Mouse (Mus musculus) right cerebral cortex, postnatal 25 days (tissue): ENCODE measurements around the gene Sell.

Experiments used
- DNase-seq: peaks from one replicate; pipeline ENCODE4 v3.0.0; 2022

Gene Sell

DNA sequence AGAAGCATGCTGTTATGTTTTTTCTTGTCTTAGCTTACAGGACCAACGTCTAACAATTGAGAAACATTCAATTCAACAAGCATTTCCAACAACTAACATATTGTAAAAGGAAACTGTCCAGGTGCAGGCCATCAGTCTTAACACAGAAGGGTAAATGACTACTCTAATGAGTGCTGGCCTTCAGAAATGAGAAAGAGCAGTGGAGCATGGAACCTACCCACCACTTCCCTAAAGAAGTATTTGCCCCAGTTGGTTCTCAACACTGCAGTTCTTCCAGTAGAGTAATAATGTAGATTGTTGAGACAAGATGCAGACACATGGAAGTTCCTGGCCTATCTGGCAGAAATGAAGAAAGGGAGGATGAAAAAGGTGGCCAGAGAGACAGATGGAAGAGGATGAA, 14.7 kb downstream of the Sell start:
- DNase-seq = no peak

DNA sequence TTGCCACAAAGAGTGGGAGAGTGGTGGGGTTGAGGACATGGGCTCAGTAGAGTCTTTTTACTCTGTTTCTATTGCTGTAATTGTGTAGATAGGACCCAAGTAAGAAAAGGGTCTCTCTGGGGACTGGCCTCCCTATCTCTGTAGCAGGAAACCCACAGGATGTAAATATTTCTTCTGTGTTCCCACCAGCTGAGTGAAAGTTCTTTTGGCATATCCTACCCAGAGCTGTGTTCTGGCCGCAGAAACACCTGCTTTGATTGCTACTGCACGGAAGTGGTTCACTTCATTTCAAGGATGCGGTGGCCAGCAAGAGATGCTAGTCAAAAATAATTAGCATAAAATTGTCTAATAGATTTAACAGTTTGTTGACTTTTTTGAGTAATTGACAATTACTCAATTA, 15.2 kb downstream of the Sell start:
- DNase-seq = no peak

DNA sequence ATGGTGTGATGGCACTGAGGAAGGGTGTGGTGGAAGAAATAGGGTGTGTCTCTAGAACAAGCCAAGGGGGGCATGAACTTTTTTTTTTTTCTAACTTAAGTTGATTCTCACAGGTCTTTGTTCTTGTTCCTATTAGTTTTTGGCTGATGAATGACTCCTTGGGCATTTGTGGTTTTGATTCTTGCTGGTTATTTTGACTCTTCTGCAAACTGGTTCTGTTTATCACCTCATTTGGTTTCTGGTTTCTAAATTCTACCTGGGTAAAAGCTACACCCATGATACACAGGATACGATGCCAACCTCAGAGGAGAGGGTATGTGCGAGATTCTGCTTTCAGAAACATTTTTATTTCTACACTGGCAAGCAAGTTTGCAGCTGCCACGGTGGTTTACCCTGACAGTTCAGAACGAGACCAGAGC, 16.6 kb downstream of the Sell start:
- DNase-seq = no peak

DNA sequence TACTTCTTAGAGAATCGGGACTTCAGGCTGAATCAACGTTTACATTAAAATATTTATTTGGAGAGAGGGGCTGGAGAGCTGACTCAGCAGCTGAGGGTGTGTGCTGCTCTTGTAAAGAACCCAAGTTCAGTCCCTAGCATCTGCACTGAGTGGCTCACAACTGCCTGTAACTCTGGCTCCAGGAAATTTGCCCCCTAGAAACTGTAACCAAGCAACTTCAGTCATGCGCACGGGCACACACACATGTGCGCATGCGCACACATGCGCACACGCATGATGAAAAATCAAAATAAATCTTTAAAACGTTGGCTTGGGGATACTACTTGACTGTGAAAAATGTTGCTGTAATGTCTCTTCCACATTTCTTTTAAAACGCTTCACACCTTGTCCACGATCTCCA, 17.3 kb downstream of the Sell start:
- DNase-seq = no peak

DNA sequence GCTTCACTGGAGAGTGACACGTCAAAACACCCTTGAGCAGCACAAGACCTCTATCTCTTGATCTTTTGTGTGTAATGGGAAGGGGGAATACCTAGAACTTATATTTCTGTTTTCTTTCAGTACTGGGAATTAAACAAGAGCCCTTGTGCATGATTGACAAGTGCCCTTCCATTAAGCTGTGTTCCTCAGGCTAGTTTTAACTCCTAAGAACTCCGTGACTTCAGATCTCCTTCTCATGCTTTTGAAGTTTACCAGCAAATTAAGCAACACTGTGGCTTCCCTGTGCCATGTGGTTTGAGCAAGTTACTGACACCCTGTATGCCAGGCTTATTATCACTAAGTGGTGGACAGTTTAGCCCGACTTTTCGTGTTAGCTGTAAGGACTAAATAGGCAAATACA, 21.3 kb downstream of the Sell start:
- DNase-seq = no peak

DNA sequence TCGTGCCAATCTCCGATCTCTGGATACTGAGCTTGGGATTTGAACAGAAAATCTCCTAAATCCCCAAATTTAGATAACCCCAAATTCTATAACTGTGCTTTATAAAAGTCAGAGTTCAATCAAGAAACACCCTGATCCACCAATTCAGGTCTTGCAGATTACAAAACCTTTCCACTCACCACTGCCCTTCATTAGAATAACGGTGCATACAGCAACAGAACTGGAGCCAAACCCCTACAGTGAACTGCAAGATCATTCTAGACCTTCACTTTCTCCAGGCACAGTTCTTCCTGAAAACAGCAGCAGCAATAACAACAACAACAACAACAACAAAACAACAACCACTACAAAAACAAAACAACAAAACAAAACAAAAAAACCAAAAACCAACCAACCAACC, 25.0 kb downstream of the Sell start:
- no peak for DNase-seq

DNA sequence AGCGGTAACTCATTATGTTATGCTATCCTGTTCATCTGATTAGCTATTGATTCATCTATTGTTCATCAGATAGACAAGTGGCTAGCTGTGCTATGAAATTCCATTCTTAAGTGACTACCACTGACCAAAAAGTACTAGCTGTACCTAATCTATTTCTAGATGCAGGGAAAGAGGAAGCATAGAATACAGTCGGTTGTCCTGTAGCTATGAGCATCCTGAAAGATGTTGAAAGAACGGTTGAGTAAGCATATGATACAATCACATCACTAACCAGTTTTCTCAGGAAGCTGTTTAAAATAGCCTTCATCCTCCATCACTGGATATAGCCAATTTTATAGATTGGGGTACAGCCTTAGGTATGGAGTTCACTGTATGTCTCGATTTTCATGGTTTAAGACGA, 26.1 kb downstream of the Sell start:
- no peak for DNase-seq

DNA sequence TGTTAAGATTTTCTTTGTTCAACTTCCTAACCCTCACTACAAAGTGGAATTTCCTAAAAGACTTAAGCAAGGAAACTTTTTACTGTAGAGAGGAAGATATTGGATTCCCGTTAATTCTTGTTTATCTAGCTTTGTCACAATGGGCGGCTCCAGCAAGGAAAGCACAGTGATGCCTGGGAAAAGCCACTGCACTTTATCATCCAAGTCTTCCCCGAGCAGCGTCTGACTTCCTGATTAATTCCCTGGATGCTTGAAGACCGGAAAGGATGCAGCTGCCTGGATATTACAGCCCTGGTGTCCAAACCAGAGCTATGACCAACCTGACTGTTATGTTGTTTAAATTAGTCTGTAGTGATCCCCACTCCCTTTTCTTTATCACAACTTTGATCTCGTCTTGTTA, 35.0 kb downstream of the Sell start:
- DNase-seq = no peak

DNA sequence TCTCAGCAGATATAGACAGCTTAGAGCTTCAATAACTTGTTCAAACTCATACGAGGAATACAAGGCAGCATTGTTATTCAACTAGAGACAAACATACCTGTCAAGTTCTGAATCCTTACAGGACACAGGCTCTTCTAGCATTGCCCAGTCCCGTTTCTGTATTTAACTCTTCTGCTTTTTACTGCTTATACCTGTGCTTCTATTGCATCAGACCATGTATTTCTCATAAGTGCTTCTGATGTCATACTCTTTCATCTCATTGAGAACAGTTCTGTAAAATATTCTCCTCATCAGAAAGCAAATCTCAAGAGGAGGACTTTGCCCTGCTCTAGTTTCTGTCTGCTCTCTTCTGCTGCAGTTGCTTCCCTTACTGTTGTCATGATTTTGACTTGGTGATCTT, 36.1 kb downstream of the Sell start:
- no peak for DNase-seq

DNA sequence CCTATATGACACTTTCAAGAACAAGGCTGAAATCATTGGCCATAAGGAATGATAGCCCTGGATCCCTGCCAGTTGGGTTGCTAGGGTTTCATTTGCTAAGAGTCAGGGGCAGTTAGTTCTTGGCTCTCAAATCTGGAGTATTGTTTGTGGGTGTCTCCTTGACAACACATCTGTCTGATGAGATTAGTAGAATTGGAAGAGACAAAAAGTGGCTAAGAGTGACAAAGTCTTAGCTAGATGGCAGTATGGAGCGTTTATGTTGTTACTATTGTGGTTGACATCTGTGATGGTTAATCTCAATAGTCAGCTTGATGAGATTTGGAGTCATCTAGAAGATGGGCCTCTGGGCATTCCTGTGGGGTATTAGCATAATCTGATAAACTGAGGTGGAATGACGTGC, 36.6 kb downstream of the Sell start:
- no peak for DNase-seq

DNA sequence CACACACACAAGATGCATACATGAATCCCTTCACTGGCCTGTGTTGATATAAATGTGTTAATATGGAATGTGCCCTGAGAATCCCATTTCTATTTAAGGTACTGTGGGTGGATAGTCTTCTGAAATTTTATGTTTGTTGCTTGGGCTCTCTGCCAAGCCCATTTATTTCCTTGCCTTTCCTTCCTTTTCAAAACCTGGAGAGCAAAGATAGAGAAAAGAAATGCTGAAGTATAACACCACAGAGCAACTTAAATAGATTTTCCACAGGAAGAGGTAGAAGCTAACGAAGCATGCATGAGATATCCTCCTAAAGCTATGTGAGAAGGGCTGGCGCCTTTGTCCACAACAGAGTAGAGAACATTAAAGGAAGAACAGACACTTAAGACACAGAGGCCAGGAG, 48.0 kb downstream of the Sell start:
- DNase-seq = no peak

DNA sequence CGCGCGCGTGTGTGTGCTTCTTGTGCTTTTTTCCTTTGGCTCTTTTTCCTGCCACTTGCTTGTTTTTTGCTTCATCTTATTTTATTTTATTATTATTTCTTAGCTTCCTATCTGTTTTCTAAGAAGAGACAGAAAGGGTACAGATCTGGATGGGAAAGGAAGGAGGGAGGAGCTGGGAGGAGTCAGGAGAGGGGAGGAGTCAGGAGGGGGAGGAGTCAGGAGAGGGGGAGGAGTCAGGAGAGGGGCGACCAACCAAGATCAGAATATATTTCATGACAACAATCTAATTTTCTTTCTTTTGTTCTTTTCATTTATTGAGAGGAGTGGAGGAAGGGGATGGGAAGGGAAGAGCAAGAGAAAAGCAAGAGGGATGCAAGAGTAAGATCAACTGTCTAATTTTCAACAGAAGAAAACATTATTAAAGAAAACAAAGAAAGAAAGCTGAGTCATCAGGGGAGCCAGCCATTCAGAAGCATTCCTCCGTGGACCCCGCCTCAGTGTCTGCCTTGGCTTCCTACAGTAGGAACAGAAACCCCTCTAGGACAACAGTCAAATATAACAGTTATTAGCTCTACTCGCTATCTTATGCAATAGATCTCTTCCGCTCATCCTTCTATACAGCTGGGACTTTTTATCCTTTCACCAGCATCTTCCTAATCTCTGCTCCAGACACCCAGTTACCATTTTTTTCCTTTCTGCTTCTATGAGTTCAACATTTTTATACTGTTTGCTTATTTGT, 49.0 kb downstream of the Sell start:
- DNase-seq = no peak

DNA sequence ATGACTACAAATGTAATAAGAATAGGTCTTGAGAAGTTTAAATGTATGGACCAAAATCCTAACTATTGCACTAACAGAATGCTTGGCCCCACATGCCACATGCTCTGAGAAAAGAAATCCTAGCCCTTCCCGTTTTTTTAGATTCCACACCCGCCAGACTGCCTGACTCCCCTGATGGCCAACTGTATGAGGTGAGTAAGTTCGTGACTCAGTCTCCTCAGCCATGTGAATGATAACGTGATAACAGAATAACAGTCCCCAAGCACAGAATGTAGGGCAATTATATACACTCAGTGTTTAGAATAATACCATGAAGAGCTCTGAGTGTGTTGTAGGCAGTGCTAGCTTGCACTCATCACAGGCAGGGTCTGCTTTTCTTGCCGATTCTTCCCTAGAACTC, 52.5 kb downstream of the Sell start:
- no peak for DNase-seq

DNA sequence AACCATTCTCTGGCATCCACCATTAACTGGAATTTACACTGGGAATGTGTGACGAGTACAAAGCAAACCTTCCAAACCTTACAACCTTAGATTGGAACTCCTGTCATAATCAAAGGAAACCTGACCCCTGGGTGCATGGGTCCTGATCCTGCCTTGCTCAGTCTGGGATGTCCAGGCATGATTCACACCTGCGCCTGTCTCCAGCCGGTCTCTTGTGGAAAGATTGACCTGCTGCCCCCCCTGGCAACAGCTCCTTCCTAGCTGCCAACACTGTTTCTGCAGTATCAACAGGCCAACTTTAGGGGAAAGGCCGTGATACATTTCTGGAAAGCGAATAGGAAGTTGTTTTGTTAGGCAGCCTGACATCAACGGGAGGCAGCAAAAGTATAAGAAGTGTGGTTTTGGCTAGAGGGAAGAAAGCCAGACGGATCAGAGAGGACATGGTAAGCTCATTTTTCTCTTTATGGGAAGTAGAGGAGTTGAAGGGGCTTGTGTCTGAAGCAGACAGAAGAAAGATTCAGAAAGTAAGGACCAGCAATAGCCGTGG, 53.2 kb downstream of the Sell start, which contains the start of gene Selp:
Gene Selp (plus strand): TSS at position 318 of the 547 bp plus-strand sequence.
- DNase-seq = no peak

DNA sequence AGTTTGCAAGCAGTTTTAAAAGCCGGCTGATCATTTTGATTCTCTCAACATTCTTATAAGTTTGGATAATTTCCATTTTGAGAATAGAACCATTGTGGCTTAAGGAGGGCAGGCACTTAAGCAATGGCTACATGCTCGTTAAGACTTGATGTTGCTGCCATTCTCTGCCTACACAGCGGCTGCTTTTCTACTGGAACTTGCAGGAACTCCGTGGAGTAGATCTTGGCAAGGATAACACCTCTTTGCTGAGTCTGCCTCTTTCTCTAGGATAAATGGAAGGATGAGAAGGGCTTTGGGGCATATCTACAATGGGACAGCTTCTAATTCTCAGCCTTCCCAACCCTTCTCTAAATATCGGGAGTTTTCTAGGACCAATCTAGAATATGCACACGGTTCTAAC, 53.9 kb downstream of the Sell start:
- DNase-seq = no peak

DNA sequence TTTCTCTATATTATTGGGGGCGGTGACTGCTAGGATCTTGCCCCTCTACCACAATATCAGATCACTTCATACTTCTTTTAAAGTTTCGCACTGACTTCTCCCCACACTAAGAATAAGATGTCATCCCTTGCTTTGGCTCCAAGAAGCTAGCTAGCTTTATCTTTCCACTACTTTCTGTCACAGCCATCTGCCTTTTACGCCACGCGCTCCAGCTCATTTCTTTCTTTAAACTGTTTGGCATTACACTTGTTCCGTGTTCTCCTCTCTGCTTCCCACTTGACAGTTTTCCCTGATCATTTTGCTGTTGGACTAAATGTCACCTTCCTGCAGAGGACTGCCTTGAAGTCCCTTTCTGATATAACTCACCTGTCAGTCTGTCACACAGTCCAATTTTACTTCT, 56.1 kb downstream of the Sell start:
- DNase-seq = no peak

DNA sequence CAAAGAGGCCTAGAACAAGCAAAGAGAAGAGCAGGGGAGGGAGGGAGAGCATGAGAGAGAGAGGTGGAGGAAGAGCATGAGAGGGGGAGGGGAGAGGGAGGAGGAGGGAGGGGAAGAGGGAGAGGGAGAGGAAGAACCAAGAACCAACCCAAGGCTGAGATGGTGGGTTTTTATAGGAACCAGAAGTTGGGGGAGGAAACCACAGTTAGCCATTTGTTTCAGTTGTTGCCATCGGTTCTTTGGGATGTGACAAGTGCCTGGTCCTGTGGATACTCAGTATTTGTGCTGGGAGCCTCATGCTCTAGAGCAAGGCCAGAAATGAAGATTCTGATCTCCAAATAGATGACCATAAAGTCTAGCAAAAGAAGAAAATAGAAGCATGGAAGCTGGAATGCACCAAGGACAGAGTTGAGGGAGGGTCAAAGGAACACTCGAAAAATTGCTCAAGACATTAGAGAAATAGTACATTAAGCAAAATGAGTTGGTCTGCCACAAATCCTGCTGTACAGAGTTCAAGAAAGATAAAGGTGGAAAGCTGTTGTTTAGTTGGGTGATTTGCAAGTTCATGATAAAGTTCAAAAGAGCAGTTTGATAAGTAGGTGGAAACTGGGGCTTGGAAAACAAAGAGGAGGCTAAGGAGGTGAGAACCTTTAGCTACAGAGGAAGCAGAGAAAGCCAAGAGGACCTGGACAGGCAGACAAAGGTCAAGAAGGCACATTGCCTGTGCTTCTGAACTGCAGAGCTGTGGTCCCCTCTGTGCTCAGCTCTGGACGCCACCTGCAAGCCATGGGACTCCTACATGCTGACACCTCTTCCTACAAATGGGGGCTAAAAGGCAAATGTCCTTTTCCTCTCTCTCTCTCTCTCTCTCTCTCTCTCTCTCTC, 58.4 kb downstream of the Sell start:
- DNase-seq = no peak

DNA sequence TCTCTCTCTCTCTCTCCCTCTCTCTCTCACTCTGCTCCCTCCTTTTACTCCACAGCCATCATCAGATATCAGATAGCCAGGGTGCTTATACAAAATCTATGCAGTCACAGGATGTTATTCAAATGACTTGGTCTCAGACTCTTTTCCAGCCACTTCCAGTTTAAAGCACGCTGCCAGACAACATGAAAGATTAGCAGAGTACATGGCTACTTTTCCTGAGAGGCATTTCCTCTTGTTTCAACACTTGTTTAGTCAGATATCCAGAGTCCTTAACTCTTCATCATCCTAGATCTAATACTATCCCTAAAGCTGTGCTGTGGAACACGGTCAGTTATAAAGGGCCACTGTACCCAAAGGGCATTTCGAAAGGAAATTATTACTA, 59.0 kb downstream of the Sell start:
- no peak for DNase-seq

DNA sequence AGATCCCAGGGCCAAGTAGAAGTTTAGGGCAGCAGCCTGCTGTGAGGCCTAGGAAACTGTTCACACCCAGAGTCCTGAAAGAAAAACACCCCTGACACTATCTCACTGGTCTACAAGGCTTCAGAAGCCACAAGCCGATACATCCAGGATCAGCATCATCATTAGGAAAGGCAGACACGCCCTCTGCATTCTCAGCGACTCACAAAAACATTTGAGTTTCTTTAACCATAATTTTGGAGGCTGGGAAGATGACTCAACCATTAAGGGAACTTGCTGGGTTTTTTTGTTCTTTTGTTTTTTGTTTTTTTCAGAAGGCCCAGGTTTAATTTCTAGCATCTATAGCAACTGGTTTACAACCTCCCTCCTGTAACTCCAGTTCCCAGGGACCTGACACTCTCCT, 62.1 kb downstream of the Sell start:
- DNase-seq = no peak

DNA sequence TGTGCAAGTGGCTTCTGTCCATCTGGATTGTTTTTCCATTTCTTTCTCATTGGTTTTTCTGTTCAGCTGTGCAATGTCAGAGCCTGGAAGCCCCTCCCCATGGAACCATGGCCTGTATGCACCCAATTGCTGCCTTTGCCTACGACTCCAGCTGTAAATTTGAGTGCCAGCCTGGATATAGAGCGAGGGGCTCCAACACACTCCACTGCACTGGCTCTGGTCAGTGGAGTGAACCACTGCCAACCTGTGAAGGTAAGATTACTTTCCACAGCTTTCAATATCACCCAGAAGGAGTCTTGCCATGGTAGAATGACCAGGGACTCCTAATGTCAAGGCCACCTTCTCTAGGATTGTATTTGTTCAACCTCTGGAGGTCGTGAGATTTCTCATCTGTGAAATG, 68.2 kb downstream of the Sell start:
- no peak for DNase-seq

DNA sequence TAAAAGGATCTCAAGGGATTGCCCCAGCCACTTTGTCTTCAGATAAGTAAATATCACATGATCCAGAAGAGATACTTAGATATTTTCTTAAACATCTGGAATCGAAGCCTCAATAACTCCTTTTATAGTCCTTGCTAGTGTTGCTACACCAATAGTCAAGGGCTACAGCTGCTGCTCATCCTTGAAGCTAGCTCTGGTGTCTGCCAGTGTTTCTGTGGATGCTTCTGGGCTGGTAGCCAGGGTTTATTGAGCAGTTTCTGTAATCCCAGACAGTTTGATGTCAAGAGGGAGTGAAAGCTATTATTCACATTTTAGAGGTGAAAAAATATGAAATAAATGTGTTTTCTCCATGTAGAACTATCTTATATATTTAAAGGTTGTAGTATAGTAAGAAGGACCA, 70.8 kb downstream of the Sell start:
- no peak for DNase-seq
